Mouse (Mus musculus) G1E (cell line): ENCODE measurements around the gene Pip5k1b.
A peak's percentile ranks its signal among the peaks of the same experiment; 100 is the strongest.

ENCODE experiments used
- CTCF ChIP-seq: IDR thresholded peaks from 2 replicates; pipeline ENCODE4 v1.5.1; 2012; ENCODE audit warnings: low read depth, low read length, inconsistent platforms, mixed read lengths
- GATA1 ChIP-seq: IDR thresholded peaks from 2 replicates; pipeline ENCODE4 v1.6.1; 2012; ENCODE audit warnings: borderline replicate concordance, low read length, inconsistent platforms, mixed read lengths
- POLR2AphosphoS5 ChIP-seq: IDR thresholded peaks from 2 replicates; pipeline ENCODE4 v1.6.1; 2012; ENCODE audit warnings: low read depth, low read length, inconsistent platforms; ENCODE audit not compliant: insufficient replicate concordance
- TAL1 ChIP-seq: conservative IDR thresholded peaks from 2 replicates; pipeline ENCODE4 v1.6.1; 2012; ENCODE audit warnings: low read depth, low read length, inconsistent platforms, mixed read lengths

DNA sequence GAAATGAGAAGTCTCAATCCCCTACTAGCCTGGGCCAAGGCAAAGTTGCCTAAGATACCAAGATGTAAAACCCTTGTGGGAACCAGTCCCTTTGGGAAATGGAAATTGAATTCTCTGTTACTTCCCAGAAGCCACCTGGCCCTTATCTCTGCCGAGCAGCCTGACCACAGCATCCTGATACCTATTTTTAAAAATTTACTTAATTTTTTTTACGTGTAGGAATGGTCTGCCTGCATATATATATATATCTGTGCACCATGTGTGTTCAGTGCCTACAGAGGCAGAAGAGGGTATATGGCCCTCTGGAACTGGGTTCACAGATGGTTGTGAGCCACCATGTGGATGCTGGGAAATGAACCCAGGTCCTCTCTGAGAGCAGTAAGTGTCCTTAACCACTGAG, 224.4 kb downstream of the Pip5k1b start:
- no peak for TF ChIP-seq CTCF
- no peak for TF ChIP-seq GATA1
- TF ChIP-seq TAL1: peak; percentile 65
- TF ChIP-seq POLR2AphosphoS5: no peak
